Mouse (Mus musculus) right cerebral cortex, postnatal 10 days (tissue): ENCODE results near the gene Actr8.
A peak's percentile ranks its signal among the peaks of the same experiment; 100 is the strongest.

Experiments used
- DNase-seq, 2 experiments: peaks; one replicate each; pipeline ENCODE4 v3.0.0; 2021; ENCODE audit warnings: low spot score in 2 of 2

The Actr8 gene

DNA sequence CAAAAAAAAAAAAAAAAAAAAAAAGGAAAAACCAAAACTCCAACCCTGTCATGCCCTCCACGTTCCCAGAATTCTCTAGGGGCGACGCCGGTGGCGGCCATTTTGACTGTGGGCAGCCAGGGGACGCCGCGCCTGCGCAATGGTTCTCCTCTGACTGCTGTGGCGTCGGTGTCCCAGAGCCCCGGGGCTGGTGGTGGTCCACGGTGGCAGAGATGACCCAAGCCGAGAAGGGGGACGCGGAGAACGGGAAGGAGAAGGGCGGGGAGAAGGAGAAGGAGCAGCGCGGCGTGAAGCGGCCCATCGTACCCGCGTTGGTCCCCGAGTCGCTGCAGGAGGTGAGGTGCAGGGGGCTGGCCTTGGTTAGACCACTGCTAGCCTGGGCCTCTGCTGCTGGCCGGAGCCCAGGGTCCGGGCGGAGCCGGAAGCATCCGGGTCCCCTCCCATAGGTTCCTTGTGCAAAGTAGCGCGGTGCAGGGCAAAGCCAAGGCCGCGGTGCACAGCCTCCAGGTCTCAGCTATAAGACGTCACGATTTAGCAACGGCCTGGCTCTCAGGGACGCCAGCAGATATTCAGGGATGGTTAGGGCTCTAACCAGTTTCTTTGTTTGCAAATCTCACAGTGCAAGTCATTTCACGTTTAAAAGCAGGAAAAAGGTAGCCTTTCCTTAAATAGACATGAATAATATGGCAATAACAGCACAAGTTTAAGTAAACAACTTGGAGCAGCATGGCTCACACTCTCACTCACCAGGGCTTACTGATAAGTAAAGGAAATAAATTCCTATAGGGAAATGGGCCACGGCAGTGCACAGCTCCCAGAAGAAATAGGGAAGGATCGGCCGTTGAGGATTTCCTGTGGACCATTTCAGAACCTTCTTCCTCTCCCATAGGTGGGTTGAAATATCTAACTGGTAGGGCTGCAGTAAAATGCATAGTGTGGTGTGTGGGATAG lies at the start of gene Actr8:
Actr8 (plus strand) TSS at position 84 of the 951 bp plus-strand sequence.
- DNase-seq, result peak; percentile 94 to 97

- DNase-seq, result no peak
Observed at GRCm38 (mm10) chr14:29928966-29929365, 49.2 kb upstream of the Actr8 start.

GRCm38 (mm10) chr14:29935516-29935915 lies 42.6 kb upstream of the Actr8 start:
- no peak for DNase-seq

GRCm38 (mm10) chr14:29937466-29937865 lies 40.7 kb upstream of the Actr8 start:
- peak; percentile 40 to 62 for DNase-seq

DNA sequence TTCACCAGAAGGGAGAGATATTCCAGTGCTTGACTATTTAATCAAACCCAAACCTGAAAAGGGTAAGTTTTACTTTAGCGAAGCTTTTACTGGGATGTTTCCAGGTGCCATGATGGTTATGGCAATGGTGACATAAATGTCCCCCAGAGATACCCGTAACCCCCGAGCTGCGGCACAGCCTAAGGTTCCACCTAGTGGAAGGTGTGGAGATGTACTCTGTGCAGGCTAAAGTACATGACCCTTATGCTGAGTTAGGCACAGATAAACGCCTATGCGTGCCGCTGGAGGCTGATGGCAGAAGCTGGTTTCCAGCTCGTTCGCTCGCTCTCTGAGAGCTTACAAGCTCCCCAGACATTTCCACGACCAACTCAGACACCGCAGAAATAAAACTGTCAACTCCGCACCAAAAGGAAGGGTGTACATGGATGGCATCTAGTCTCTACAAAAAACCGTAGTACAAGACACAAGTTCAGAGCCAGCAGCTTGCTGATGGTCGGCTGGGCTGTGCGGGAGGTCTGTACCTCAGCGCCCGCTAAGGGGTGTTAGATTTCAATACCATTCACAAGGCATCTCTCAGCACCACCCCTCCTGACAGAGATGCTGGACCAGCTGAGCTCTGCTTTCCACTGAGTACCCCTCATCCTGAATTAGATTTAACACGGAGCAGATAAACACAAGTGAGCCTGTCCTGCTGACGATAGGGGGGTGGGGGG lies 38.4 kb upstream of the Actr8 start:
- peak in 1 of 2 experiments; percentile 17 for DNase-seq

- DNase-seq, result peak in 1 of 2 experiments; percentile 24
Observed at GRCm38 (mm10) chr14:29940313-29940812, 37.8 kb upstream of the Actr8 start.

DNA sequence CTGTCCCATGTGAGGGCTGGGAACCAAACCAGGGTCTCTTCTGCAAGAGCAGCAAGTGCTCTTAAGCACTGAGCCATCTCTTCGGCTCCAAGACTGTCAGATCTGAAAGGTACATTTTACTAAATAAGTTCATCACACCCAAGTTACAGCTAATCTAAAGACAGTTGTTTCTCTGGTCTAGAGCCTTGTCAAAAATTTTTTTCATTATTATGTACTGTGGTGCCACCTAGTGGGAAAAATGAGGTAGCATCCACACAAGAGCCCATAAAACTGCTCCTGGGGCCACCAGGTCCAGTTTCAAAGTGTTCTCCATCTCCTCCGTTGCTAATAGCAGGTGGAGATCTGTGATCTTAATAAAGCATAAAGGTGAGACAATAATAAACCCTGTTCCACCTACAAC lies 37.3 kb upstream of the Actr8 start:
- DNase-seq, result peak; percentile 62 to 67

DNA sequence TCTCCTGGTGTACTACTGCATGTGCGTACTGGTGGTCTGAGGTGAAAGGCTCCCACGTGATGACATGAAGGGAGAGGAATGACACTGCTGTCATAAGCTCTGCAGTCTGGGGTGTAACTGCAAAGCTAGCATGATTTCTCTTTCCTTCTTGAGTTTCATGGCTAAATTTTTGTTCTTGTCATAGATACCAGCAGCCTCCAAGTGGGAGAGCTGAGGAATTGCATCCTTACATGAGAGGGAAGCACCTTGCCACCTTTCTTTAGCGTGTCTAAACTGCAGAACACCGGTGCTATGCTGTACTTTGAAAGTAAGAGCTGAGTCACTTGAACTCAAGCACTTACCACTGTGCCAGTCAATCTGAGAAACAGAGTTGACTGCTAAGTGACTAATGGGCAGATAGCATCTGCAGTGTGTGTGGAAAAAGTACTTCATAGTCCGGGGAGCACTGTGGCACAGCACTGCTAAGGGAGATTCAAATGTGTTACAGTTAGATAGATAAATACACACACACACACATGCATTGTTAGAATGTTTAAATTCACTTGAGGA lies 31.3 kb upstream of the Actr8 start:
- peak in 1 of 2 experiments; percentile 15 for DNase-seq

GRCm38 (mm10) chr14:29950805-29951204 lies 27.3 kb upstream of the Actr8 start:
- no peak for DNase-seq

- no peak for DNase-seq
Observed at GRCm38 (mm10) chr14:29957393-29957792, 20.7 kb upstream of the Actr8 start.

GRCm38 (mm10) chr14:29967611-29968010 lies 10.5 kb upstream of the Actr8 start:
- DNase-seq, result no peak

DNA sequence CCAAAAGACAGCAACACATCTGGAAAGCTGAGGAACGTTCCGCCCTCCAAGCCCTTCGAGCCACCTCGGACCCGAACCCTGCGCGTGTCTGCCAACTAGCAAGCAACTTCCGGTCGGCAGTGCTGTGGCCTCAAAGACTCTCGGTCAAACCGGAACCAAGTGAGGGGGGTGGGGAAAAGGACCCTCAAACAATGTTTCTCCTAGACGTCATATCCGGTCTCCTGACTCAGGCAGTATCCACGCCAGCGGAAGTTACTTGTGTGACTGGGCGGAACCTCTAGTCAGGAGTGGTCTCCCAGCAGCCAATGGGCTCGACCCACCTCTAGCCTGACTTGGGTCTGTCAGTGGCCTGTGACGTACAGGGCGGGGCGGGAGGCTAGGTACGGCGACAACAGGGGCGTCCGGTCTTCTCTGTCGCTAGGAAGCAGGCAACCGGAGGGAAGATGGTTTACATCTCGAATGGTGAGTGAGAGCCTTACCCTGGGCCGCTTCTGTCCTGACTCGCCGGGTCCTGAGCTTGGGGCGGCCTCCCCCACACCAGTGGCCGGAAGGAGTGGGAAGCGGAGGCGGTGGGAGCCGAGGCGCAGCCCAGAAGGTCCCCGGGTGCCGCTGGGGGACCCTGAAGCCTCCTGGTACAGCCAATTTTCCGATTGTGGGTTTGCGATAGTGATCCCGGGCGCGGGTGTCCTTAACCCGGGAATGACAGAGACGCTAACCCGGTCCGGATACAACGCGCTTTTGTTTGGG lies 9.9 kb upstream of the Actr8 start, which contains the start of gene Selenok:
Selenok (plus strand) TSS at position 234 of the 747 bp plus-strand sequence.
- peak; percentile 98 to 99 for DNase-seq

GRCm38 (mm10) chr14:29971446-29971845 lies 6.7 kb upstream of the Actr8 start:
- DNase-seq, result no peak

GRCm38 (mm10) chr14:29971993-29972392 lies 6.1 kb upstream of the Actr8 start:
- no peak for DNase-seq

GRCm38 (mm10) chr14:29976927-29977326 lies 1.2 kb upstream of the Actr8 start:
- DNase-seq, result no peak

DNA sequence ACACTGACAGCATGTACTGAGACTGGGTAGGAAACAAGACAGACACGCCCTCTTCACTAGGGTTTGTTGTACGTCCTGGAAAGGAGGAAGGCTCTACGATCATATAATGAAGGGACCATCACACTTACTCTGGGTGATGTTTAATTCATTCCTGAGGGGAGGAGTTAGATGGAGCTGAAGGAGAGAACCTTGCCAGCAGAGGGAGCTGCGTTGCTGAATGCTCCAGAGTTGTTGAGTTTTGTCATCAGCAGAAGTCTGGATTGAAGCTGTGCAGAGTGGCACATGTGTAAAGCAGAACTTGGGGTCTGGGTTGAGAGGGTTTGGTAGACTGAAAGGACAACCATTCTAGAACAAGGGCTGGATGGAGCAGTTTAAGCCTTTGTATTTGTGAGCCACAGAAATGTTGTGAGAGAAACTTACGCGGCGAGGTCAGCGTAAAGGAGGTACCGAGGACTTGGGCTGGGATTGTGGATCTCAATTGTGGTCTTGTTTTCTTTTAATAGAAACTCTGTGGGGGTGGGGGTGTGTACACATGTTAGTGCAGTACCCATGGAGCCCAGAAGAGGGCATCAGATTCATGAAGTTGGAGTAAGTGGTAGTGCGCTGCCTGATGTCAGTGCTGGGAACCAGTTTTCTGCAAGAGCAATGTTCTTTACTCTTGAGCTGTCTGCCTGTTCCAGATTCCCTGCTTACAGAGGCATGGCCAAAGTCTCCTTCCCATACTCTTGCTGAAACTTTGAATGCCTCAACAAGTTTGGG lies 2.5 kb downstream of the Actr8 start:
- DNase-seq, result no peak

- DNase-seq, result no peak
Observed at GRCm38 (mm10) chr14:29986096-29986495, 8.0 kb downstream of the Actr8 start.

- DNase-seq, result no peak
Observed at GRCm38 (mm10) chr14:29987276-29987675, 9.1 kb downstream of the Actr8 start.

DNA sequence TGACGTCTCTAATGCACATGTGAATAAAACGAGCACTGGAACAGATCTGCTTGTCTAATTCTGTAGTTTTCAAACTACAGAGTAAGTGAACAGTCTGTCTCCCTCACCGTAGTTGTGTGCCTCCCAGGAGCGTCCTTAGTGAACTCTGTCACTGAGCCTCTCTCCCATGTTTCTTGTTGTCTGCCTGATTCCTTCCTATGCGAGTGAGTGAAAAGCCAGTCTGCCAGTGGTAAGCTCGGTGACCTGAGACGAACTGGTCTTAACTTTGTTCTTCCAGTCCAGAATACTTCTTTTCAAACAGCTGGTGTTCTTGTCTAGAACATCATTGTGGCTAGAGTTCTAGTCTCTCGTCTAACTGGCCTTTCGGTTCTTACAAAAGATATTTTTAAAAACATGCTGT lies 9.6 kb downstream of the Actr8 start:
- DNase-seq, result no peak

DNA sequence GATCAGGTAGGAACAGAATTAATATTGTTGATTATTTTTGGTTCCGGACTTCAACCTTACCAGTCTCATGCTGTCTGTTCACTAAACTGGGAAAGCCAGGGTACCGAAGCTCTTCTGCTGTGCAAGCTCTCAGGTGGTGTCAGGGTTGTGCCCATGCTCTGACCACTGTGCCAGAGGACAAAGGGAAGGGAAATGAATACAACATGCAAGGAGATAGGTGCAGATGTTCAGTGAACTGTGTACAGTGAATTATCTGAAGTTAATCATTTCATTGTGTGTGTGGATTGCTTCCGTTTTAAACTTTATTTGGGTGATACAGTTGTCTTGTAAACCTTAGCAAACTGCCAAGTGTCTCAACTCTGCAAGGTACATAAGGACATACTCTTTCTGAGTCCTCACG lies 10.2 kb downstream of the Actr8 start:
- DNase-seq, result no peak

DNA sequence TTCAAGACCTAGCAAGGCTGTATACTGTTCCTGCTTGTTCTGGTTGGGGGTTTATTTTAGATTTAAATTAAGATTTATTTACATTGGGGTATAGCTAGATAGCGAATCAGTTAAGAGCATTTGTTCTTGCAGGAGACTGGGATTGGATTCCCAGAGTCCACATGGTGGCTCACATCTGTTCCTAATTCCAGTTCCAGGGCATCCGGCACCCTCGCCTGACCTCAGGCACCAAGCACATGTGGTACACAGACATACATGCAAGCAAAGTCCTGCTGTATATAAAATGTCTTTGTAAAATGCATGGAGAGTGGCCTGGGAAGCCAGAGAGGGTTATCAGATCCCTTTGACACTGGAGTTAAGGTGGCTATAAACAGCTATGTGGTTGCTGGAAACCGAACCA lies 16.8 kb downstream of the Actr8 start:
- no peak for DNase-seq
